In genomic region chr12:74951124-74952115, GRCm38 (mm10) we compare ENCODE assay signal across 11 mouse cellular contexts.
DNase-seq lines count a peak whose midpoint lies in the region; ATAC-seq lines count a peak whose summit lies in the region.
"Had no signal": no experiment of that assay in that cellular context is flagged by ENCODE, and none has a peak within 500 bp of the region (broad histone marks: within the 10 kb centered on the region; RNA-seq: fewer than 3 reads in every experiment).

No protein-coding gene starts in this region.

- 38% methylated on average over 9 of the region's 9 CpGs for WGBS in midbrain, embryonic 14.5 days

- H3K4me1 ChIP-seq in midbrain, embryonic 14.5 days (ENCODE audit: control insufficient read depth, insufficient read depth, low read length) = 0 out of 2 replicates have a peak, but pooled peaks cover 7% of the 10 kb centered on the region
- H3K4me1 ChIP-seq: heart, embryonic 12.5 days; intestine, embryonic 15.5 days; liver, embryonic 15.5 days had no signal

- H3K4me3 ChIP-seq in midbrain, embryonic 14.5 days (replicated peaks; ENCODE audit: low read depth, low read length) = no peak overlapping the region
- H3K4me3 ChIP-seq: heart, embryonic 12.5 days; intestine, embryonic 15.5 days; liver, embryonic 15.5 days had no signal

- H3K9ac ChIP-seq in midbrain, embryonic 14.5 days (replicated peaks; ENCODE audit: low read length) = no peak overlapping the region
- H3K9ac ChIP-seq: heart, embryonic 12.5 days; intestine, embryonic 15.5 days; liver, embryonic 15.5 days had no signal

- H3K36me3 ChIP-seq in midbrain, embryonic 14.5 days (ENCODE audit: control insufficient read depth, insufficient read depth, low read length) = no peaks in the 10 kb centered on the region
- H3K36me3 ChIP-seq: heart, embryonic 12.5 days; intestine, embryonic 15.5 days; liver, embryonic 15.5 days had no signal

- ATAC-seq in midbrain, embryonic 14.5 days (ENCODE audit: low FRiP score, low TSS enrichment) = peak; percentile 69
- ATAC-seq: intestine, embryonic 15.5 days had no signal

- H3K27ac ChIP-seq in midbrain, embryonic 14.5 days (replicated peaks; ENCODE audit: low read depth, low read length) = no peak overlapping the region
- H3K27ac ChIP-seq: intestine, embryonic 15.5 days; liver, embryonic 15.5 days had no signal

- no peaks in the 10 kb centered on the region for H3K27me3 ChIP-seq in midbrain, embryonic 14.5 days (ENCODE audit: control insufficient read depth, insufficient read depth, low read length)
- H3K27me3 ChIP-seq: heart, embryonic 12.5 days; intestine, embryonic 15.5 days; liver, embryonic 15.5 days had no signal

- H3K4me2 ChIP-seq in midbrain, embryonic 14.5 days (ENCODE audit: low read length) = no peak overlapping the region
- H3K4me2 ChIP-seq: heart, embryonic 12.5 days; intestine, embryonic 15.5 days; liver, embryonic 15.5 days had no signal

- DNase-seq in embryo, embryonic 11 days = peak; percentile 9
- no peak for DNase-seq in embryo, embryonic 10.5 days (ENCODE audit: low spot score)
- peak; percentile 80 for DNase-seq in Muller cell, postnatal 12 days (ENCODE audit: inconsistent ontology term)
- peak; percentile 5 for DNase-seq in gastrocnemius, postnatal 10 days
- DNase-seq in midbrain, embryonic 14.5 days = peak; percentile 61
- DNase-seq in thymus, postnatal 4 days = no peak
- DNase-seq in layer of hippocampus, adult 8-10 months (ENCODE audit: low spot score in 2 of 2) = no peak
- no peak for DNase-seq in right cerebral cortex, adult 2 months (ENCODE audit: low spot score in 2 of 2)

- H3K9me3 ChIP-seq in midbrain, embryonic 14.5 days (ENCODE audit: control insufficient read depth, low read length) = no peaks in the 10 kb centered on the region
- H3K9me3 ChIP-seq: heart, embryonic 12.5 days; intestine, embryonic 15.5 days; liver, embryonic 15.5 days had no signal

Comparison
In these comparisons a context has a peak if more than half of its experiments do, and no peak if none do; other contexts are left out.
1. DNase-seq: peak in embryo, embryonic 11 days (single experiment), Muller cell, postnatal 12 days (single experiment), gastrocnemius, postnatal 10 days (single experiment) and midbrain, embryonic 14.5 days (single experiment); none in embryo, embryonic 10.5 days (single experiment), thymus, postnatal 4 days (single experiment), layer of hippocampus, adult 8-10 months (0 of 2) and right cerebral cortex, adult 2 months (0 of 2).